Mouse (Mus musculus) layer of hippocampus, postnatal 25 days (tissue): ENCODE results near the gene Gm17581. TPM values are rescaled to one million over a fixed set of nuclear protein-coding genes. Genes with fewer than 3 reads are reported as not detected.
"Not testable (repeated sequence)": the region's sequence is repeated elsewhere in the genome, so short reads cannot be mapped to it uniquely, and the experiment has no call there.

Experiments
- DNase-seq, 2 experiments: peaks; one replicate each; pipeline ENCODE4 v3.0.0; 2022; ENCODE audit warnings: mixed read lengths in 2 of 2, low spot score in 1 of 2; ENCODE audit errors: extremely low spot score in 1 of 2
- total RNA-seq, 2 experiments: library from RNA; stranded (reverse); gene quantifications; 2 replicates each; pipeline ENCODE4 v1.2.3; 2021

Gm17581 gene
- total RNA-seq: not detected

GRCm38 (mm10) chr2:155735766-155736165, at the start of gene Gm17581:
Gm17581 (minus strand) TSS chr2:155735866.
- not testable (repeated sequence) for DNase-seq

DNA sequence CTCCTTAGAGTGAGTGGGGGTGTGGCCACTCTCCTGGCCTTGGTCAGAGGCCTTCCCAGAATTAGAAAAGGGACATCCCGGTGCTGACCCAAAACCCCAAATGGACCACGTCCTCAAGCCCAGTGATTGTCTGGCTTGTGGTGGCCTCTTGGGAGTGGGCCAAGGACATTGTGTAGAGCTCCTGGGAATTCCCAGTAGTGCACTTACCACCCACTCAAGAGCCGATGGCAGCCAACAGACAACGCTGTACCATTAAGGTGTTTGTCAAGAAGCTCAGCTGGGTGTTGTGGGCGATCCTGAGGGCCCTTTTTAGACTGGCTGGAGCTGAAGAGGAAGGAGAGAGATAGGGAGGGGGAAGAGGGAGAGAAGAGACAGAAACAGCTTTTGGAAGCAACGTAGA, 48.9 kb upstream of the Gm17581 start:
- no peak for DNase-seq

DNA sequence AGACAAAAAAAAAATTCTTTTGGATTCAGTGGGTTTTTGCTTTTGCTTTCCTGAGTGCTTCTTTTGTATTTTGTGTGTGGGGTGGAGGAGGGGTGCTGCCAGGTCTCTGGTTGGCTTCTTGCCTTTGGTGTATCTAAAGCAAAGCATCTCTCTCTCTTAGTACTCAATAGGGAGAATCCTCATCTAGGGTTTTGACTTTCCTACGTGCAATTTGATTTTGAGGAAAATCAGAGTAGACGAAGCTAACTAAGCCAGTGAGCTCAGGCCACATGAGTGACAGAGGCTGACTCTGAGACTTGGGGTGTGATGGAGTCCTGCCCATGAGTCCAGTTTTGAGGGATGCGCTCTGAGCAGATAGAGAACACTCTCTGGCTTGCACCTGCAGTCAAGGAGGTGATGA, 43.8 kb upstream of the Gm17581 start:
- no peak for DNase-seq

DNA sequence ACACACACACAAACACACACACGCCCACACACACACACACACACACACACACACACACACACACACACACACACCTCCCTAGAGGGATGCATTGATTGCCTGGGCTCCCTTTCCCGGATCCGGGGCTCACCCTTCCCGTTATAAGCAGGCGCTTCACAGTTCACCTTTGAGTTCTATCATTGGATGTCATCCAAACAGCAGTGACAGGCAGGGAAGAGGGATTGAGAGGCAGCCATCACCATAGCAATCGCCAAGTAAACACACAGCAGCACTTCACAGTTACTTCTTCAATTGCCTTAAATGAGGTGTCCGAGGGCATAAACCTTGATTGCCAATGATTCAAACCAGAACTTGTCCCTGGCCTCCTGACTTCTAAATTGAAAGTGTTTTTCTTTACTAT, 43.4 kb upstream of the Gm17581 start:
- no peak for DNase-seq

- no peak for DNase-seq
These were observed 42.3 kb upstream of the Gm17581 start for GRCm38 (mm10) chr2:155778004-155778403.

GRCm38 (mm10) chr2:155777688-155777985, 42.0 kb upstream of the Gm17581 start:
- DNase-seq: no peak

- no peak for DNase-seq
These were observed 41.4 kb upstream of the Gm17581 start for GRCm38 (mm10) chr2:155776824-155777687.

- DNase-seq: peak; percentile 43 to 46
These were observed 40.1 kb upstream of the Gm17581 start for GRCm38 (mm10) chr2:155775685-155776263.

DNA sequence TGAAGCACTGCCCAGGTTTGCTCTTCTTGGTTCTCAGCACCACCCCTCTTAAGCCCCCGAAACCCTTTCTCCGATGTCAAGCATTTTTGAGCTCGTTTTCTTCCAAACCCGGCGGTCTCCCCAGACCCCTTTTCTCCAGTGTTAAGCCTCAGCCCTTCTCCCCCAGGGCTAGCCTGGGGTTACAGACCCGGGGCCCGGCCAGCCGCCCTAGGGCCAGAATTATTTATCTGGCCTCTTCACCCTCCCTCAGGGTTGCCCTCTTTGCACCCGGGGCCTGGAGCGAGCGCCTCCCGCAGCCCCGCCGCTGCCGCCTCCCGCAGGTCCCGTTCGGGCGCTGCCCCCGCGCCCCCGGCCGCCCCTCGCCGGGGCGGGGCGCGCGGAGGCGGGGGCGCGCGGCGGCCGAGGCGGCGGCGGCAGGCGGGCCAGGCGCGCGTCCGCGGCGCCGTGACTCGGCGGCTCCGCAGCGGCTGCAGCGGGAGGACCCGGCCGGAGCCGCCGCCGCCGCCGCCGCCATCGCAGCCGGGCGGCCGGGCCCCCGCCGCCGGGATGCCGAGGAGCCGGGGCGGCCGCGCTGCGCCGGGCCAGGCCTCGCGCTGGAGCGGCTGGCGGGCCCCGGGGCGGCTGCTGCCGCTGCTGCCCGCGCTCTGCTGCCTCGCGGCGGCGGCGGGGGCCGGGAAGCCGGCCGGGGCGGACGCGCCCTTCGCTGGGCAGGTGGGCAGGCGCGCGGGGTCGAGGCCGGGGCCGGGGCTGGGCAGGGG, 39.4 kb upstream of the Gm17581 start, which contains the start of gene Mmp24:
TSS of gene Mmp24 (plus strand) at position 416 of the 758 bp plus-strand sequence.
- no peak for DNase-seq

GRCm38 (mm10) chr2:155774261-155774926, 38.7 kb upstream of the Gm17581 start:
- DNase-seq: no peak

- no peak for DNase-seq
These were observed 38.0 kb upstream of the Gm17581 start for GRCm38 (mm10) chr2:155773664-155774063.

DNA sequence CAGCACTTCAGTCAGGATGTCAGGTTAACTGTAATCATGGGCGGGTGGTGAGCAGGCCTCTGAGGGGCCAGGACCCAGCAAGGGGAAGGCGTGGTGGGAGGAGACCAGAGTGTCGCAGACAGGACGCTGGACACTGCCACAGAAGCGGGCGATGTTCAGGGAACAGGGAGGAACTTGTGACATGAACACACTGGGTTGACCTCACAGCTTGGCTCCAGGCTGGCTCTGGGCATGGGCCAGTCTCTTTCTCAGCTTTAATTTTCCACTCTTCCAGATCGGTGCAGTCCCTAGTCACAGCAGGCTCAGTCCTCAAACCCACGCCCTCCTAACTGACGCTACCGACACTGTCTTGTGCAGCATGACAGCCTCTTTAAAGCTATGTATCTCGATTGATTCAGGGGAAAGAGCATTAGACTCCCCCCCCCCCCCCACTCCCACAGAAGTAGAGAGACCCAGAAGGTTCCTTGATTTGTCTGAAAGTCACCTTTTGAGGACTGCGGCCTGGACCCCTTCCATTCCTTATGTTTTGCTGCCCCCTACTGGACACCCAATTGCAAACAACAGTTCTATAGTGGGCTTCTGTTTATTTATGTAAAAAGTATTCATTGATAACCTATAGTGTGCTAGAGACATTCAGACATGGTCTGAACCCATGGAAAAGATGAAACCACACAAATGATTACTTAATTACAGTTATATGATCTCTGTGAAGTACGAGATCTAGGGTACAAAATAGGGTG, 29.2 kb upstream of the Gm17581 start:
- DNase-seq: peak; percentile 52 to 87

- DNase-seq: no peak
These were observed 21.3 kb upstream of the Gm17581 start for GRCm38 (mm10) chr2:155756855-155757566.

DNA sequence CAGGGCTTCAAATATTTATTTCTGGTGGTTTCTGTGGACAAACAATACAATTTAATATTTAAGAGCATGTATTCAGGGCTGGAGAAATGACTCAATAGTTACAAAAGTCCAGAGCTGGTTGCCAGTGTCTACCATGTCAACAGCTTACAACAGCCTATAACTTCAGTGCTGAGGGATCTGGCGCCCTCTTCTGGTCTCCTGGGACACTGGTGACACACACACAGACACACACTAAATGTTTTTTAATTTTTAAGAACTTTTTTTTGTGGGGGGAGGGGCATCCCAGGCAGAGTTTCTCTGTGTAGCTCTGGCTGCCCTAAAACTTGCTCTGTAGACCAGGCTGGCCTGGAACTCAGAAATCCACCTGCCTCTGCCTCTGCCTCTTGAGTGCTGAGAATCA, 20.1 kb upstream of the Gm17581 start:
- DNase-seq: peak in 1 of 2 experiments; percentile 49

GRCm38 (mm10) chr2:155751014-155751786, 15.5 kb upstream of the Gm17581 start, which contains the start of gene Procr:
Procr (plus strand) TSS chr2:155751117.
- no peak for DNase-seq

DNA sequence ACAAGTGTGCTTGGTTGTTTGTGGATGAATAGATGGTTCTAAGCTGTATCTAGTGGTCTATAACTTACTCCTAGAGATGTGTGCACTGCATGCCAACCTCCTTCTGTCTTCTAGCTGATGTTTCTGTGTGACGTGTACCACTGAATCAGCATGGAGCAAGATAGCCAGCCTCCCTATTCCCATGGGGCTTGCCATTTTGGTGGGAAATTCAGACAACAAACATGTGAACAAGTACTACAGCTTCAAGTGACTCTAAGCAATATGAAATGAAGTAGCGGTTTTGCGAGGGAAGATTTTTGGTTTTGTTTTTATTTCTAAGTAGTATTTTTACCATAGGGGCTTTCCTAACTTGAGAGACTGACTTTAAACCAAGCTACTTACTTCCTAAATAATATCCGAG, 13.7 kb upstream of the Gm17581 start:
- no peak for DNase-seq

GRCm38 (mm10) chr2:155745487-155745886, 9.8 kb upstream of the Gm17581 start:
- no peak for DNase-seq

- no peak for DNase-seq
These were observed 7.7 kb upstream of the Gm17581 start for GRCm38 (mm10) chr2:155743351-155743750.

DNA sequence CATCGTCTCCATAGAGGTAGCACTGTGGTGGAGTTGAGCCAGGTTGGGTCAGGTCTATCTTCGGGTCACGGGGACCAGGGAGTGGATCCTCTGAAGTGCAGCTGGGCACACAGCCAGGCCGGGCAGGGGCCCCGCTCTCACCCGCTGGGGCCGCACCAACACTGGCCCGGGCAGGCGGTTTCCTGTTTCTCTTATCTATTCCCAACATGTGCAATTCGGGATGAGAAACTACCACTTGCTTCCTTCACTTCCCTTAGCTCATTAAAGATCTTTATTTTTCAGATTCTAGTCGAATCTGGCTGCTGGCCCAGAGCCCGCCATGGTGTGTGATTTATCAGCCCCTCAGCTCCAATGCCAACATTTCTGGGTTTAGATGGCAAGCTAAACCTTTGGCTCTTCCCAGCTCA, 7.3 kb upstream of the Gm17581 start:
- no peak for DNase-seq
